Comparison of ENCODE assay signal across 8 mouse cellular contexts in genomic region chr1:106171241-106172220, GRCm38 (mm10). TPM values are rescaled to one million over a fixed set of nuclear protein-coding genes. Genes with fewer than 3 reads are reported as not detected.
A peak's percentile ranks its signal among the peaks of the same experiment; 100 is the strongest.
DNase-seq lines count a peak whose midpoint lies in the region; ATAC-seq lines count a peak whose summit lies in the region.

Phlpp1 (plus strand) TSS chr1:106171752.

- DNase-seq in WW6 (ENCODE audit: low read depth, low spot score) = peak; percentile 95
- DNase-seq in cerebellum, postnatal 4 days (ENCODE audit: low spot score in 2 of 2) = peak; percentile 98 to 100
- peak; percentile 100 for DNase-seq in gastrocnemius, adult 18-20 months (ENCODE audit: low spot score)
- DNase-seq in left cerebral cortex, adult 18-20 months (ENCODE audit: low spot score in 2 of 2) = peak; percentile 100
- peak; percentile 100 for DNase-seq in right cerebral cortex, adult 18-20 months
- peak; percentile 99 for DNase-seq in urinary bladder, postnatal 10 days (ENCODE audit: low spot score)

- no peaks in the 10 kb centered on the region for H3K9me3 ChIP-seq in hindbrain, embryonic 16.5 days (ENCODE audit: control insufficient read depth, low read length)

- peak within 1 kb of the TSS; percentile 97 for H3K27ac ChIP-seq in hindbrain, embryonic 16.5 days (ENCODE audit: low read depth, low read length)
- peak within 1 kb of the TSS; percentile 17; the same call in 1 of the 2 replicates for H3K27ac ChIP-seq in macrophage

- peak within 1 kb of the TSS; percentile 97 for H3K9ac ChIP-seq in hindbrain, embryonic 16.5 days (ENCODE audit: low read depth, low read length)

- peak within 1 kb of the TSS; percentile 64 for H3K4me3 ChIP-seq in hindbrain, embryonic 16.5 days (ENCODE audit: low read length)
- peak within 1 kb of the TSS; percentile 6; the same call in 1 of the 2 replicates for H3K4me3 ChIP-seq in macrophage (ENCODE audit: inconsistent target)

- ATAC-seq in hindbrain, embryonic 16.5 days = peak; percentile 98

- peaks cover 36% of the 10 kb centered on the region; the same call in 1 of the 2 replicates for H3K79me2 ChIP-seq in macrophage (ENCODE audit: inconsistent target)

- H3K36me3 ChIP-seq in hindbrain, embryonic 16.5 days (ENCODE audit: control insufficient read depth, insufficient read depth, low read length) = no peaks in the 10 kb centered on the region
- no peaks in the 10 kb centered on the region for H3K36me3 ChIP-seq in macrophage (ENCODE audit: inconsistent target)

- H3K4me2 ChIP-seq in hindbrain, embryonic 16.5 days (ENCODE audit: low read length) = peak within 1 kb of the TSS; percentile 81

- no peaks in the 10 kb centered on the region for H3K27me3 ChIP-seq in hindbrain, embryonic 16.5 days (replicated peaks; ENCODE audit: control insufficient read depth, insufficient read depth, low read length)

- peaks cover 14% of the 10 kb centered on the region for H3K4me1 ChIP-seq in hindbrain, embryonic 16.5 days (ENCODE audit: control insufficient read depth, insufficient read depth, low read depth, low read length)

- WGBS in hindbrain, embryonic 16.5 days = under 1% methylated on average over 65 of the region's 113 CpGs
- WGBS in macrophage (ENCODE audit: missing documents) = 1% methylated on average over 97 of the region's 113 CpGs

RNA-seq across cellular contexts. Expression of gene Phlpp1, which starts in this region (rescaled TPM):
- total RNA-seq in gastrocnemius, adult 18-20 months (2021) = 1 to 10 TPM; 7.5 to 8.2 TPM
- 7.3 and 7.4 TPM in 2 replicates for polyA plus RNA-seq in hindbrain, embryonic 16.5 days (2015; fragmentation: Nextera tagmentation; extraction: Ambion mirVana)
- 10 to 100 TPM; 62.0 to 66.9 TPM for total RNA-seq in left cerebral cortex, adult 18-20 months (2021)
- total RNA-seq in macrophage (2018; cell fraction: chromatin; rRNA removed) = 10 to 100 TPM; 20.3 to 78.3 (median 50.2) TPM
- total RNA-seq in macrophage (2018; cell fraction: cytosol; rRNA removed) = 10 to 100 TPM in 20 of 26 experiments, 1 to 10 TPM in 6; 6.9 to 17.3 (median 12.4) TPM
- total RNA-seq in macrophage (2018; cell fraction: nucleus; rRNA removed) = 10 to 100 TPM; 19.3 to 71.3 (median 35.0) TPM
- polyA plus RNA-seq in macrophage (2018) = 4.6 to 9.7 TPM (median 6.9 TPM) in 3 replicates

Comparison
In these comparisons a context has a peak if more than half of its experiments do, and no peak if none do; other contexts are left out.
1. Peak in every context shown above with its lines: DNase-seq, ATAC-seq, H3K4me3 ChIP-seq and H3K27ac ChIP-seq.
2. RNA of gene Phlpp1 (total RNA-seq): 62.0 to 66.9 TPM in left cerebral cortex, adult 18-20 months; 7.5 to 8.2 TPM in gastrocnemius, adult 18-20 months; every median in the first group is over 4 times any median in the second.